11 mouse cellular contexts compared by ENCODE assay signal in the genomic region with DNA sequence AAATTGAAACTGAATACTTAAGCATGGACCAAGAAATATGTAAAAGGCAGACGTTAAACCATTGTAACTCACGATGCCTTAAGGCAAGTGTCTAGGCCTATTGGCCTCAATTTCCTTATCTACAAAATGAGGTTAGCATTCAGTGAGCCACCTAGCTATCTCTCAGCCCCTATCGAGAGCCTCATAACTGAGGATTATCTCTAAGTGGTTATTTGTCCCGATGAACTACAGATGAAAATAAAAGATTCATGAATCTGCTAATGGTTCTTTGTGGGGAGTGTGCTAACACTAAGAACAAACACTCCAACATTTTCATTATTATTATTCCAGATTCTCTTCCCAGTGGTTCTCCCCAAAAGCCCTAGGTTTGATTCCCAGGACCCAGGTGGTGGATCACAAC. TPM values are rescaled to one million over a fixed set of nuclear protein-coding genes. Genes with fewer than 3 reads are reported as not detected.
A peak's percentile ranks its signal among the peaks of the same experiment; 100 is the strongest.
DNase-seq lines count a peak whose midpoint lies in the region; ATAC-seq and TF ChIP-seq lines count a peak whose summit lies in the region.
"Had no signal": no experiment of that assay in that cellular context is flagged by ENCODE, and none has a peak within 500 bp of the region (broad histone marks: within the 10 kb centered on the region; RNA-seq: fewer than 3 reads in every experiment).

No protein-coding gene starts in this region.

- peak overlapping the region; percentile 79 for H3K4me2 ChIP-seq in heart, embryonic 15.5 days
- peak overlapping the region; percentile 59 for H3K4me2 ChIP-seq in lung, postnatal 0 days (replicated peaks; ENCODE audit: low read depth, low read length)
- peak overlapping the region; percentile 56 for H3K4me2 ChIP-seq in hindbrain, embryonic 14.5 days (replicated peaks)
- H3K4me2 ChIP-seq in neural tube, embryonic 13.5 days = peak overlapping the region; percentile 71

- no peak for TF ChIP-seq CTCF in lung, postnatal 0 days (IDR thresholded peaks at IDR 0.05)

- no peaks in the 10 kb centered on the region for H3K9me3 ChIP-seq in heart, embryonic 15.5 days (replicated peaks)
- H3K9me3 ChIP-seq in heart, embryonic 10.5 days = no peaks in the 10 kb centered on the region
- no peaks in the 10 kb centered on the region for H3K9me3 ChIP-seq in lung, postnatal 0 days (ENCODE audit: low read length)
- H3K9me3 ChIP-seq in hindbrain, embryonic 14.5 days (ENCODE audit: control insufficient read depth, low read length) = no peaks in the 10 kb centered on the region
- no peaks in the 10 kb centered on the region for H3K9me3 ChIP-seq in neural tube, embryonic 13.5 days
- H3K9me3 ChIP-seq: forebrain, embryonic 10.5 days had no signal

- intact Hi-C loops in gastrocnemius, postnatal 14 days (cut with DNase I; ENCODE audit: low total_unique reads) = no loop called here

- ATAC-seq in heart, embryonic 15.5 days (replicated peaks; ENCODE audit: insufficient number of reproducible peaks, insufficient read depth, low FRiP score, low read depth) = no peak
- ATAC-seq in lung, postnatal 0 days = no peak
- ATAC-seq in hindbrain, embryonic 14.5 days (ENCODE audit: low FRiP score) = no peak
- ATAC-seq in neural tube, embryonic 13.5 days (ENCODE audit: low read depth) = no peak

- H3K4me1 ChIP-seq in heart, embryonic 15.5 days (replicated peaks) = peaks cover 39% of the 10 kb centered on the region
- peaks cover 34% of the 10 kb centered on the region for H3K4me1 ChIP-seq in heart, embryonic 10.5 days
- peaks cover 14% of the 10 kb centered on the region; the same call in 1 of the 2 replicates for H3K4me1 ChIP-seq in lung, postnatal 0 days (ENCODE audit: insufficient read depth, low read depth, low read length)
- H3K4me1 ChIP-seq in hindbrain, embryonic 14.5 days (replicated peaks; ENCODE audit: control insufficient read depth, insufficient read depth, low read length) = peaks cover 20% of the 10 kb centered on the region
- peaks cover 43% of the 10 kb centered on the region for H3K4me1 ChIP-seq in neural tube, embryonic 13.5 days (replicated peaks)

- no peak overlapping the region for H3K9ac ChIP-seq in heart, embryonic 15.5 days
- H3K9ac ChIP-seq in lung, postnatal 0 days (replicated peaks; ENCODE audit: low read depth) = no peak overlapping the region
- H3K9ac ChIP-seq in hindbrain, embryonic 14.5 days = peak overlapping the region; percentile 0; the same call in 1 of the 2 replicates
- H3K9ac ChIP-seq in neural tube, embryonic 13.5 days = peak overlapping the region; percentile 94; the same call in 1 of the 2 replicates

- no peak for DNase-seq in heart, embryonic 10.5 days (ENCODE audit: low spot score)
- DNase-seq in lung, postnatal 0 days (ENCODE audit: low spot score) = no peak
- DNase-seq in lung, postnatal 25 days (ENCODE audit: low spot score) = no peak
- no peak for DNase-seq in hindbrain, embryonic 14.5 days (ENCODE audit: low spot score)
- no peak for DNase-seq in right cerebral cortex, adult 18-20 months
- DNase-seq in gastrocnemius, postnatal 14 days = no peak
- DNase-seq: adrenal gland, postnatal 14 days; layer of hippocampus, adult 9-11 months had no signal

- H3K4me3 ChIP-seq in heart, embryonic 15.5 days = peak overlapping the region; percentile 13; the same call in 1 of the 2 replicates
- no peak overlapping the region for H3K4me3 ChIP-seq in heart, embryonic 10.5 days
- H3K4me3 ChIP-seq in lung, postnatal 0 days (ENCODE audit: low read depth, low read length) = peak overlapping the region; percentile 96
- H3K4me3 ChIP-seq in hindbrain, embryonic 14.5 days (replicated peaks; ENCODE audit: low read length) = peak overlapping the region; percentile 59; the same call in 1 of the 2 replicates
- H3K4me3 ChIP-seq in neural tube, embryonic 13.5 days = peak overlapping the region; percentile 98

- H3K36me3 ChIP-seq in heart, embryonic 15.5 days = 0 out of 2 replicates have a peak, but pooled peaks cover under 1% of the 10 kb centered on the region
- no peaks in the 10 kb centered on the region for H3K36me3 ChIP-seq in heart, embryonic 10.5 days
- no peaks in the 10 kb centered on the region for H3K36me3 ChIP-seq in lung, postnatal 0 days (ENCODE audit: insufficient read depth, low read length)
- H3K36me3 ChIP-seq in hindbrain, embryonic 14.5 days (replicated peaks; ENCODE audit: control insufficient read depth, insufficient read depth) = no peaks in the 10 kb centered on the region
- H3K36me3 ChIP-seq in neural tube, embryonic 13.5 days = no peaks in the 10 kb centered on the region
- H3K36me3 ChIP-seq: forebrain, embryonic 10.5 days had no signal

- peak overlapping the region; percentile 15; the same call in 1 of the 2 replicates for H3K27ac ChIP-seq in heart, embryonic 15.5 days
- no peak overlapping the region for H3K27ac ChIP-seq in heart, embryonic 10.5 days
- H3K27ac ChIP-seq in lung, postnatal 0 days (ENCODE audit: low read length) = no peak overlapping the region
- no peak overlapping the region for H3K27ac ChIP-seq in hindbrain, embryonic 14.5 days
- peak overlapping the region; percentile 6 for H3K27ac ChIP-seq in neural tube, embryonic 13.5 days (replicated peaks)
- H3K27ac ChIP-seq: forebrain, embryonic 10.5 days had no signal

- H3K27me3 ChIP-seq in heart, embryonic 15.5 days = no peaks in the 10 kb centered on the region
- H3K27me3 ChIP-seq in heart, embryonic 10.5 days (ENCODE audit: insufficient read depth, poor library complexity, severe bottlenecking) = no peaks in the 10 kb centered on the region
- no peaks in the 10 kb centered on the region for H3K27me3 ChIP-seq in lung, postnatal 0 days (replicated peaks; ENCODE audit: insufficient read depth, low read length)
- no peaks in the 10 kb centered on the region for H3K27me3 ChIP-seq in hindbrain, embryonic 14.5 days (ENCODE audit: control insufficient read depth, insufficient read depth, low read length)
- H3K27me3 ChIP-seq in neural tube, embryonic 13.5 days = no peaks in the 10 kb centered on the region

- 37% methylated on average over 4 of the region's 4 CpGs for WGBS in heart, embryonic 15.5 days
- WGBS in heart, embryonic 10.5 days = 44% methylated on average over 4 of the region's 4 CpGs
- 61% methylated on average over 4 of the region's 4 CpGs for WGBS in lung, postnatal 0 days
- 78% methylated on average over 4 of the region's 4 CpGs for WGBS in hindbrain, embryonic 14.5 days
- 54% methylated on average over 4 of the region's 4 CpGs for WGBS in neural tube, embryonic 13.5 days

- no peak for TF ChIP-seq EP300 in lung, postnatal 0 days (IDR thresholded peaks at IDR 0.05)

RNA-seq across cellular contexts. Expression of a gene that starts 2.0 kb away (rescaled TPM):
- polyA plus RNA-seq in heart, embryonic 15.5 days (2015; fragmentation: Nextera tagmentation; extraction: Ambion mirVana) = 50.6 and 60.8 TPM in 2 replicates
- polyA plus RNA-seq in heart, embryonic 10.5 days (2016; fragmentation: Nextera tagmentation; extraction: Ambion mirVana) = 33.7 and 41.5 TPM in 2 replicates
- polyA plus RNA-seq in lung, postnatal 0 days (2015; fragmentation: Nextera tagmentation; extraction: Ambion mirVana) = 100 and 120 TPM in 2 replicates
- polyA plus RNA-seq in hindbrain, embryonic 14.5 days (2014; fragmentation: Nextera tagmentation; extraction: Ambion mirVana) = 49.1 and 50.6 TPM in 2 replicates
- 72.3 and 82.3 TPM in 2 replicates for polyA plus RNA-seq in neural tube, embryonic 13.5 days (2015; fragmentation: Nextera tagmentation; extraction: Ambion mirVana)
- 10 to 100 TPM; 41.7 to 43.6 TPM for total RNA-seq in gastrocnemius, postnatal 14 days (2021)

RNA-seq across cellular contexts. Expression of a gene that starts 33.4 kb away (rescaled TPM):
- 429 and 457 TPM in 2 replicates for polyA plus RNA-seq in heart, embryonic 15.5 days (2015; fragmentation: Nextera tagmentation; extraction: Ambion mirVana)
- polyA plus RNA-seq in heart, embryonic 10.5 days (2016; fragmentation: Nextera tagmentation; extraction: Ambion mirVana) = 139 and 252 TPM in 2 replicates
- polyA plus RNA-seq in lung, postnatal 0 days (2015; fragmentation: Nextera tagmentation; extraction: Ambion mirVana) = 692 and 736 TPM in 2 replicates
- 20.1 and 21.1 TPM in 2 replicates for polyA plus RNA-seq in hindbrain, embryonic 14.5 days (2014; fragmentation: Nextera tagmentation; extraction: Ambion mirVana)
- 46.7 and 49.3 TPM in 2 replicates for polyA plus RNA-seq in neural tube, embryonic 13.5 days (2015; fragmentation: Nextera tagmentation; extraction: Ambion mirVana)
- 100 to 1,000 TPM; 226 to 256 TPM for total RNA-seq in gastrocnemius, postnatal 14 days (2021)

Comparison
In these comparisons a context has a peak if more than half of its experiments do, and no peak if none do; other contexts are left out.
1. H3K27ac ChIP-seq: peak in heart, embryonic 15.5 days (single experiment) and neural tube, embryonic 13.5 days (single experiment); none in heart, embryonic 10.5 days (single experiment), lung, postnatal 0 days (single experiment) and hindbrain, embryonic 14.5 days (single experiment).
2. H3K9ac ChIP-seq: peak in hindbrain, embryonic 14.5 days (single experiment) and neural tube, embryonic 13.5 days (single experiment); none in heart, embryonic 15.5 days (single experiment) and lung, postnatal 0 days (single experiment).
3. Peak in every context shown above with its lines, with median percentiles within 50 percentile points of each other: H3K4me2 ChIP-seq.